11 mouse cellular contexts compared by ENCODE assay signal in genomic region chr6:31100084-31100579, GRCm38 (mm10).
A peak's percentile ranks its signal among the peaks of the same experiment; 100 is the strongest.
DNase-seq lines count a peak whose midpoint lies in the region; ATAC-seq and TF ChIP-seq lines count a peak whose summit lies in the region.
"Had no signal": no experiment of that assay in that cellular context is flagged by ENCODE, and none has a peak within 500 bp of the region (broad histone marks: within the 10 kb centered on the region; RNA-seq: fewer than 3 reads in every experiment).

No protein-coding gene starts in this region.

- no peaks in the 10 kb centered on the region for H3K27me3 ChIP-seq in heart, embryonic 15.5 days
- H3K27me3 ChIP-seq in midbrain, postnatal 0 days (ENCODE audit: insufficient read depth, low read length) = no peaks in the 10 kb centered on the region
- H3K27me3 ChIP-seq: CH12.LX; hindbrain, embryonic 12.5 days had no signal

- peak; percentile 66 for DNase-seq in gastrocnemius, adult 2 months
- no peak for DNase-seq in gastrocnemius, postnatal 14 days
- DNase-seq in 3134 (ENCODE audit: extremely low read depth, insufficient read length, low spot score) = peak; percentile 92
- peak; percentile 74 for DNase-seq in adrenal gland, postnatal 10 days
- DNase-seq in midbrain, postnatal 0 days (ENCODE audit: low spot score) = no peak
- DNase-seq in lung, postnatal 10 days = no peak
- no peak for DNase-seq in neural tube, embryonic 10.5 days (ENCODE audit: extremely low spot score, low spot score)

- peaks cover 33% of the 10 kb centered on the region for H3K4me1 ChIP-seq in heart, embryonic 15.5 days (replicated peaks)
- H3K4me1 ChIP-seq in midbrain, postnatal 0 days (ENCODE audit: insufficient read depth, low read length) = 0 out of 2 replicates have a peak, but pooled peaks cover 2% of the 10 kb centered on the region

- intact Hi-C loops in gastrocnemius, adult 2 months (cut with DNase I) = no loop called here
- intact Hi-C loops in gastrocnemius, postnatal 14 days (cut with DNase I; ENCODE audit: low total_unique reads) = no loop called here

- peak overlapping the region; percentile 89 for H3K27ac ChIP-seq in gastrocnemius, adult 2 months
- H3K27ac ChIP-seq in heart, embryonic 15.5 days = peak overlapping the region; percentile 64
- no peak overlapping the region for H3K27ac ChIP-seq in midbrain, postnatal 0 days (ENCODE audit: low read depth, low read length)
- H3K27ac ChIP-seq: hindbrain, embryonic 12.5 days; macrophage had no signal

- TF ChIP-seq CTCF in gastrocnemius, adult 2 months (IDR thresholded peaks at IDR 0.05) = no peak
- no peak for TF ChIP-seq CTCF in midbrain, postnatal 0 days (IDR thresholded peaks at IDR 0.05)

- H3K4me2 ChIP-seq in heart, embryonic 15.5 days = peak overlapping the region; percentile 37
- no peak overlapping the region for H3K4me2 ChIP-seq in midbrain, postnatal 0 days (ENCODE audit: low read depth, low read length, poor library complexity, severe bottlenecking)
- H3K4me2 ChIP-seq: hindbrain, embryonic 12.5 days had no signal

- peak; percentile 54; the same call in 1 of the 2 replicates for ATAC-seq in heart, embryonic 15.5 days (replicated peaks; ENCODE audit: insufficient number of reproducible peaks, insufficient read depth, low FRiP score, low read depth)
- ATAC-seq in midbrain, postnatal 0 days (ENCODE audit: low FRiP score) = no peak

- no peaks in the 10 kb centered on the region for H3K36me3 ChIP-seq in heart, embryonic 15.5 days
- H3K36me3 ChIP-seq in midbrain, postnatal 0 days (ENCODE audit: insufficient read depth, low read length) = no peaks in the 10 kb centered on the region
- H3K36me3 ChIP-seq: hindbrain, embryonic 12.5 days had no signal

- no peak overlapping the region for H3K9ac ChIP-seq in heart, embryonic 15.5 days
- no peak overlapping the region for H3K9ac ChIP-seq in midbrain, postnatal 0 days (replicated peaks; ENCODE audit: low read length, poor library complexity, severe bottlenecking)
- H3K9ac ChIP-seq: hindbrain, embryonic 12.5 days had no signal

- no peaks in the 10 kb centered on the region for H3K9me3 ChIP-seq in heart, embryonic 15.5 days (replicated peaks)
- no peaks in the 10 kb centered on the region for H3K9me3 ChIP-seq in midbrain, postnatal 0 days (ENCODE audit: low read length)
- H3K9me3 ChIP-seq: hindbrain, embryonic 12.5 days had no signal

- 38% methylated on average over 12 of the region's 12 CpGs for WGBS in heart, embryonic 15.5 days
- 73% methylated on average over 12 of the region's 12 CpGs for WGBS in midbrain, postnatal 0 days

- H3K4me3 ChIP-seq in gastrocnemius, adult 2 months = no peak overlapping the region; the same call in 1 of the 2 replicates
- H3K4me3 ChIP-seq in heart, embryonic 15.5 days = no peak overlapping the region
- H3K4me3 ChIP-seq in midbrain, postnatal 0 days (ENCODE audit: low read depth, low read length) = no peak overlapping the region
- H3K4me3 ChIP-seq: hindbrain, embryonic 12.5 days had no signal

Comparison
In these comparisons a context has a peak if more than half of its experiments do, and no peak if none do; other contexts are left out.
1. DNase-seq: peak in gastrocnemius, adult 2 months (single experiment), 3134 (single experiment) and adrenal gland, postnatal 10 days (single experiment); none in gastrocnemius, postnatal 14 days (single experiment), midbrain, postnatal 0 days (single experiment), lung, postnatal 10 days (single experiment) and neural tube, embryonic 10.5 days (single experiment).